Mouse (Mus musculus) adrenal gland, postnatal 10 days (tissue): ENCODE results near the gene Htra3. TPM values are rescaled to one million over a fixed set of nuclear protein-coding genes. Genes with fewer than 3 reads are reported as not detected.

Source experiments
- DNase-seq: peaks from one replicate; pipeline ENCODE4 v3.0.0; 2021; ENCODE audit warnings: mixed read lengths
- total RNA-seq, 2 experiments: library from RNA; stranded (reverse); gene quantifications; 2 replicates each; pipeline ENCODE4 v1.2.3; 2021

The Htra3 gene
- total RNA-seq, 2 experiments from 2014 or later = 51.0 to 61.0 TPM

DNA sequence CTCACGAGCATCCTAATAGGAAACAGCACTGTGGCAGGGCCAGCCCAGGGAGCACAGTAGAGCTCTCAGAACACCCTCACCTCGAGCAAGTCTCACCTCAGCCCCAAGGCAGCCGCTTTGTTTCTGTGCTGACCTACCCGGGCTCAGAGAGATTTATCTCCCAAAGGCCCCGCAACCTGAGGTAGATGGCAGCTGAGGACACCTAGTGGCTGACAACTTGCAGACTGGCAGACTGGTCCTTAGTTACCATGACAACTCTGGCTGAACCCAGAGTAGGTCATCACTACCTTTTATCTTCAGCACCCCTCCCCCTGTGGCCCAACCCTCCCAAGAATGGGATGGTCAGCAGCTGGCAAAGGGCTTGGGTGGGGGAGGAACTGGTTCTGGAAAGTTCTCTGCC is 16.2 kb upstream of the Htra3 start:
- DNase-seq = peak; percentile 44

DNA sequence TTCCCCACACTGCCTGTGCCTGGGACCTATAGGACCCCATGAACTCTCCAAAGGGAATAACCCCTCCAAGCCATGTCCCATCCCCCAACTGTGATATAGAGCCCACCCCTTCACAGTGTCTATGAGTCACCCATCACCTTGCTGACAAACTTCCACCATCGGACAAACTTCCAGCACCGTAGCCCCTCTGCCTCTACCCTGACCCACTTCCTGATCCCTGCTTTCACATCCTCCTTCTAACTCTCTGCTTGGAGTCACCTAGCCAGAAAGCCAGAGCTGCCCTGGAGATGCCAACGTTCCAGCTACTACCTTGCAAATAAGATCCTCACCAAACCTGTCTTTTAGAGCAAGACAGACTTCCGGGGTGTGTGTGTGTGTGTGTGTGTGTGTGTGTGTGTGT is 14.1 kb upstream of the Htra3 start:
- no peak for DNase-seq

DNA sequence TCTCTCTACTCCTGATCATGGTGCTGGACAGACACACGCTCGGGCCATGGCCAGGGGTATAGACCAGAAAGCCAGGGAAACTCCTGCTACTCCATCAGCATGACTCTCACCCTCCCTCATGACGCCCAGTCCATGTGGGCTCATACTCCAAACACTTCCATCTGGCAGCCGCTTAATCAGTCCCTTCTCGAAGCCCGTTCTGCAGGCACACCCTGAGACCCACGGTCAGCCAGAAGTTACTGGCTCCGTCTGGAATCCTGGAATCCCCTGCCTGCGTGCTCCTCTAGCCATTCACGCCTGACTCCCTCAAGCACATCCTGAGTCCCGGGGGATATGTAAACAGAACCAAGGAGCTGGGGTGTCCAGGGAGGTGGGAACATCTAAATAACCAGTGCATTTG is 11.7 kb upstream of the Htra3 start:
- DNase-seq = no peak

DNA sequence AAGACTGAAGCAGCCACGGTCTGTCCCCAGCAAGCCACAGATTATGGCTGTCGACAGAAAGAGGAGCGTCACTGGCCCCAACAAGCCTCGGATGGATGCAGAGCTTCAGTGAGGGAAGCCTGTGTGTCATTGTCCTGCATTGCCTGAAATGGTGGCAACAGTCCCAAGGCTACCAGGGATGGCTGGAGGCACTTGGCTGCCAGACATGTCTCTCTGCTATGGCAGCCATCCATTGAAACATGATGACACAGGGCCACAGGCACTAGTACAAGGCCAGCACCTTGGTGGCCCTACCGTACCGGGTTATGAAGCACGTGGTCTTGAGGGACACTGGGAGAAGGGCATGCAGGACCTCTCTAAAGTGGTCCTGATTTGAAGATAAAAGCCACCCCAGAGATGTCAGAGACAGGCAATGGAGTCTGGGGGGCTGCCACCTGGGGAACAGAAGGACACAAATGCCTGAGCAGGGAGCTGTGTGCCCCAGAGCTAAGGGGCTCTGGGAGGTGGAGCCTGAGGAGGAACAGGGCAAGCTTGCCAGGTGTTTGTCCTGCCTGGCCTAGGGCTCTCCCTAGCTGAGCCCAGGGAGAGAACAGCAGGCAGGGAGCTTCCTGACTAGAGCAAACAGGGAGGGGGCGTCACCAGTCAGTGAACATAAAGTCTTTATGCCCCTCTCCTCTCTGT is 11.0 kb upstream of the Htra3 start:
- peak; percentile 82 for DNase-seq

DNA sequence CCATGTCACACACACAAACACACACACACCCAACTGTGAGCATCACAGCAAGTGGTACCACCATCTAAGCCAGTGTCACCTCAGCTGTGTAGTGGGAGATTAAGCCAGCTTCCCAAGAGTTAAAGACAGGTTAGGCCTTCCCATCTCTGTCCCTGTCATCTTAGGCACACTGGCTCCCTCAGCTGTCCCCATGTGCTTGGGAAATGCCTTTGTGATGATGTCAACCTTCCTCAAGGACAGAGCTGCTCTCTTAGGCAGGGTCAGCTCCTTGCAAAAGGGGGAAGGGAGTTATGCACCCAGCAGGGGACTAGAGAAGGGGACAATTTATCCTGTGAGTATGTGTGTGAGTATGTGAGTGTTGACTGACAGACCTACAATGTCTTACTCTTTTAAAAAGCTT is 9.8 kb upstream of the Htra3 start:
- peak; percentile 42 for DNase-seq

DNA sequence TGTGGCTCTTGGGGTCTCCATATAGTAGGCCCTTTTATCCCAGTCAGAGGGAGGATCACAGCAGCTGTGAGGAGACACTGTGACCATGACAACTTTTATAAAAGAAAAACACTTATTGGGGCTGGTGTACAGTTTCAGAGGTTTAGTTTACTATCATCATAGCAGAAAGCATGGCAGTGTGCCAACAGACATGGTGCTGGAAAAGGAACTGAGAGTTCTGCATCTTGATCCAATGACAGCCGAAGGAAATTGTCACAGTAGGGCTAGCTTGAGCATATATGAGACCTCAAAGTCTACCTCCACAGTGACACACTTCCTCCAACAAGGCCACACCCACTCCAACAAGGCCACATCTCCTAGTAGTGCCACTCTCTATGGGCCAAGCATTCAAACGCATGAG is 9.3 kb upstream of the Htra3 start:
- DNase-seq = peak; percentile 48

DNA sequence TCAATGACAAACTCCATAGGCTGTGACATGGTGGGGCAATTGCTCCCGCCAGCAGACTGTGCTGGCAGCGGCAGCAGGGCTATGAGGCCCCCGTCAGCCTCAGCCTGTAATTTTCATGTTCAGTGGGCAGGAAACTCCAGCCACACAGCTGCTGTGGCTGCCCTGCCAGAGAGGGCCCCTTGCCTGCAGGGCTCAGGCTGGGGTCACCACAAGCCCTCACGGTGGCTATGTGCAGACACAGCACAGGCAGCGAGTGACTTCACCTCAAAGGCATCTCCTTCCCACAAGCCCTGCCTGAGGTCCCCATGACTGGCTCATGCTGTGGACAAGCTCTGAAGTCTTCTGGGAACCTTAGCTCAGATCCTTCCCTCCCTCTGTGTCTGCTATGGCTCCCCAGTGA is 7.5 kb upstream of the Htra3 start:
- DNase-seq = no peak

DNA sequence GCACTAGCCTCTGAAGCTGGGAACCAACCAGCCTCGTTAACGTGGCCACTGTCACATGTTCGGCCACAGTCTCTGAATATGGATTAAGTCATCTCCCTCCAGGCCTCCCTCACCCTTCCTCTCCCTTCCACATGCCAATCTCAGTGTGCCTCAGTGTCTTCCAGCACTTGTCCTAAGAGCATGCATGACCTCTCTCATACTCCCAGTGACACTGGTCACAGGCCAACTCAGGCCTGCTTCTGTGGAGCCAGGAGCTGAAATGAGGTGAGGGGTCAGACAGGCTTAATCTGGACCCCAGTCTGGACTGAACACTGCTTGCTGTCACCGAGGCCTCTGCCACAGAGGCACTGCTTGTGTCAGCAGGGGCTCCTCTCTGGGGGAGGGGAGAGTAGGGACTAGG is 6.8 kb upstream of the Htra3 start:
- peak; percentile 36 for DNase-seq

DNA sequence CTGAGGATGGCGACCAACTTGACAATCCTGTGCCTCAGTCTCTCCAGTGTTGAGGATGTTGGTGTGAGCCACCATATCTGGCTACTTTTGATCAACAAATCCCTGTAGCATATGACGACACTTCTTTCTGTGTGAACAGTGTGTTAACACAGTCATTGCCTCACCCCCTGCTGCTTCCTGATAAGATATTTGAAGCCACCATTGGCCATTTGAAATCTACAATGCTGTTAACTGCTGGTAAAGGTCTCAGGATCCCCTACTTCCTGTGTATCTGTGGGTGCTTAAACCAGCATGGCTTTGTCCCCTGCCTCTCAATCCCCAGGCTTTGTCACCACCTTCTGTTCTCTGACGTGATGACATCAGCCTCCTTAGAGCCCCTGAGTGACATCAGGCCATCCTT is 5.5 kb upstream of the Htra3 start:
- no peak for DNase-seq

DNA sequence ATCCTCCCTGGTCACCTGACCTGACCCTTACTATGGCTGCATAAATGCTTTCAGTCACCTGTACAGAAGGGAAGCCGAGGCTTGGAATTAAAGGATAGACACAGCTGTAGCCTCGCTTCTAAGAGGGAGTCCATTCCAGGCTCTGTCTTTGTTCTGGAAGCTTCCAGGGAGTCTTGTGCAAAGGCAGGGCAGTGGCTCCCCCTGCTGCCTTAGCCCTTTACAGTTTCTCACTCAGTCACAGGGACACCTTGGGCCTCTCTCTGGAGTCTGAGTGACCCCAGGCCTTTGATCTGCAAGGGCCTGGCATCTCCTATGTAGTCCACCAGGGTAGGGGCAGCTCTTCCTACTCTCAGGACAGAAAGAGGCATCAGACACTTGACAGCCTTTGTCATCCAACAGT is 1.4 kb upstream of the Htra3 start:
- peak; percentile 78 for DNase-seq

DNA sequence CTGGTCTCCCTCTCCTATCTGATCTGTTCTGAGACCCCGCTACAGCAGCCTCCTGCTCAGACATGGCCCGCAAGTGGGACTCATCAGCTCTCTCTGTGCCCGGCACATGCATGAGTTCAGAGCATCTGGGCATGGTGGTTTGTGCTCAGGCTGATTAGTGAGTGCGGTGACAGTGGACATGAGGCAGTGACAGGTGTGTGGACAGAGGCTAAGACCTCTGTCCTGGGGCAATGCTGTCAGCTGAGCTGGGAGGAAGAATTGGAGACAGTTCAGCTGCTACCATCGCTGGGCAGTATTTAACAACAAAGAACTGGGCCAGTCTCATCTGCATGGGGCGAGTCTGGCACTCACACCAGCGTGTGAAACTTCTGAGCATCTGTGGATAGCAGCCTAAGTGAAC is 2.6 kb downstream of the Htra3 start:
- no peak for DNase-seq

DNA sequence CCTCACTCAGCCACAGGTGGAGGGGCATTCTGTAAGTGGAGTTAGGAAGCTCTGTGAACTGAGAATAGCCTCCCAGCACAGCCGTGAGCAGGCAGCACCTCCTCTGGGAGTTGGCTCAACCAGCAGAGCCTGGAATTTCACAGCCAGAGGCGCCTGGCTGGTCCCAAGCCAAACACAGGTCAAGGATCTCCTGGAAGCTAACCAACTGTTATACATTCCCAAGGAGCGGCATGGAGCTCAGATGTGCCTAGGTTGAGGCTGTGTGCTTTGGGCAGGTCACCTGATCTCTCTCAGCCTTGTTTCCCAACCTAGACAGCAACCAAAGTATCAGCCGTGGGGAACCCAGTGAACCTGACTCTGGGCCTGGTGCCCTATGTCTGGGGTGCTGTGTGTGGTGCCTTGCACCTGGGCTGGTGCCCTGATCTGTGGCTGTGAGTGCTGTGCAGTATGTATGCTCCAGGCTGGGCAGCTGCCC is 5.5 kb downstream of the Htra3 start:
- DNase-seq = peak; percentile 87

DNA sequence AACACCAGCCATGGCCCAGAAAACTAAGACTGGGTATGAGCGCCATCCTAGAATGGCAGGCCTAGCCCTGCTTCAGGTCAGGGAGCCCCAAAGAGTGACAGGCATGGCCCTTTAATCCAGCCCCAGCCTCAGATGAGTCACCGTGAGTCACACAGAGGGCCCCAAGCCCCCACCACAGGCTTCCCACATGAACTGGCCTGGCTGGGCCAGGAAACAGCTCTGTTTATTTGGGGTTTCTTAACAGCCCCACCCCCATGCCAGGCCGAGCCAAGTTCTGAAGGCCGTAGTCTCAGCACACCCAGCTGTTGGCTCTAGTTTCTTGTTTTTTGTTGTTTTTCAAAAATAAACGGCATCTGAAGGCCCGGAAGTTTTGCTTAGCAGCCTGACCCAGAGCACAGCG is 6.5 kb downstream of the Htra3 start:
- peak; percentile 93 for DNase-seq

DNA sequence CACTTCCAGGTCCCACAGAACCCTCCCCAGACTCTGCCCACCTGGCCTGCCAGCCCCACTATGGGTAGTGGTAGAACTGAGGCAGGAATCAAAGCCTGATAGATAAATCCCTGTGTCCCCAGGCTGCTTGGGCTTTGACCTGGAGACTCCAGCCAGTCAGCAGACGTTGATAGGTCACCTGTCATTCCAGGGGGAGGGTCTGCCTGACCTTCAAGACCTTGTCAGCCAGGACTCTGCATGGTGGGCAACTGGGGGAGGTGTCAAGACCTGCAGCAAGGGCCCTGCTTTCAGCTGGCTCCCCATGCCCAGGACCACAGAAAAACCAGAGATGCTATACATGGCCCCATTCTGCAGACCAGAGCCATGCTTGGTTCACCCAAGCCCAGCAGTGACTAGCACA is 7.0 kb downstream of the Htra3 start:
- no peak for DNase-seq

DNA sequence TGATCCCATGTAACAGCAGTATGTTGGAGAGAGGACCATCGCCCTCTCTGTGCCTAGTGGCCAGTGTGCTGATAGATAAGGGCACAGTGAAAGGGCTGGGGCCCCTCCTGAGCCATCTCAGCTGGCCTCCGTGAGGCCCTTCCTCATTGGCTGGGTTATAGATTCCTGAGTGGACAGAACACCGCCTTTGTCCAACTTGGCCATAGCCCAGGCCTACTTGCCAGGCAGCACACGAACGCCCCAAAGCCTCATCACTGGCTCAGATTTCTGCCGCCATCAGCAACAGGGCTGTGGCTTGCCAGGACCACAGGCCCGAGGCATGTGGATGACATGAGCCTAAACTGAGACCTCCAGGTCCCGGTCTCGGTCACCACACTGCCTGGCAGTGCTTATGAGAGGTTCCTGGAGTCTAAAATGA is 8.1 kb downstream of the Htra3 start:
- DNase-seq = peak; percentile 80

DNA sequence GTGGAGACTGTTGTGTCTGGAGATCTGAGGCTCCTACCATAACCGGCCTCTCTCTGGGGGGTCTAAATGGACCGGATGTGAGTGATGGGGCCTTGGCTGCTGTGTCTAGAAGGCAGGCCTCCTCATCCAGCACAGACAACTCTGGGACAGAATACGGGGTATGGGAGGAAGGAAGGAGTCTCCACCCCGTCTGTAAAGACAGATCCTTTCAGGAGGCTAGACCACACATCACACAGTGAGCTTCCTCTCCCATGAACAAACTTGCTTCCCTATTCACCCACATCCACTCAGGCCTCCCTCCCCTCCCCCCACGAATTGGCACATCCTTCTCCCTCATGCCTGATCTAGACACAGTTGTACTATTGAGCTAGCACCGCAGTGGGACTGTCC is 9.2 kb downstream of the Htra3 start:
- no peak for DNase-seq

DNA sequence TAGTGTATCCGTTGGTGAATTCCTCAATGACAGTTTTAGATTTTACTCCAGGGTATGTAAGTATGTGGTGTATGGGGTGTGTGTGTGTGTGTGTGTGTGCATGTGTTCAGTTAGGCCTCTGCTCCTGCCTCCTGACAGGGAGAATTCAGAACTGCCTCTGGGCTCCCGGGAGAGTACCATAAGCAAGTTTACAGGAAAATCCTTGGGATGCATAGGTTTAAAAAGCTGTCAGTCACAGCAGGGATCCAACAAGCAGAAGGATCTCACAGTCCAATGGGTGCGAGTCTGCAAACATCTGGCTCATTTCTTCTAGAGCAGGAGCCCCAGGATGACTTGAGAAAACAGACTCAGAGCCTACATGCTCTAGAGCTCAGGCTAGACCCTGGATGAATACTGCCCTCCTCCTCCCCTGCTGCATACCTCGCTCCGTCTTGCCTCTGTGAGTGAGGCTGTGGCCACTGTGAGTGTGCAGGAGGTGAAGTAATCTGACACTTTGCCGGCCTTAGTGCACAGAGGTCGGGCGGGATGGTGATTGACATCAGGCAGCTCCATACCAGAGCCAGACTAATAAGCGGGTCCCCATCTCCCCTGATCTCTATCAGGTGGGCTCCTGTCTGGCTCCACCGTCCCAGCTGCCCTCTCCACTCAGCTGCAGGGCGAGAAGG is 9.7 kb downstream of the Htra3 start:
- DNase-seq = no peak

DNA sequence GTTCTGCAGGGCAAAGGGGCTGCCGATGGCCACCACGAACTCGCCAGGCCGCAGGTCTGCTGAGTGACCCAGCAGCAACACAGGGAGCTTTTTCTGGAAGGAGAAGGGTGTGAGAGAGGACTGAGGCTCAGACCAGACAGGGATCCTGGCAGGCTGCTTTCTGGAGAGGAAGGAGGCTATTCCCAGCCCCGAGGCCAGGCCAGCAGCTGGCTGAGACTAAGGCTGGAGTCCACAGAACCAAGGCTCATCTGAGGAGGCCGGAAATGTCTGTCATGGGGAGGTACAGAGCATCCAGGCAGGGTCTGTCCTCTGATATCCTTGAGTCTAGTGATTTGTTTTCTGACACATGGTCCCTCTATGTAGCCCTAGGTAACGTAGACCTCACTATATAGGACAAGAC is 13.4 kb downstream of the Htra3 start:
- no peak for DNase-seq

DNA sequence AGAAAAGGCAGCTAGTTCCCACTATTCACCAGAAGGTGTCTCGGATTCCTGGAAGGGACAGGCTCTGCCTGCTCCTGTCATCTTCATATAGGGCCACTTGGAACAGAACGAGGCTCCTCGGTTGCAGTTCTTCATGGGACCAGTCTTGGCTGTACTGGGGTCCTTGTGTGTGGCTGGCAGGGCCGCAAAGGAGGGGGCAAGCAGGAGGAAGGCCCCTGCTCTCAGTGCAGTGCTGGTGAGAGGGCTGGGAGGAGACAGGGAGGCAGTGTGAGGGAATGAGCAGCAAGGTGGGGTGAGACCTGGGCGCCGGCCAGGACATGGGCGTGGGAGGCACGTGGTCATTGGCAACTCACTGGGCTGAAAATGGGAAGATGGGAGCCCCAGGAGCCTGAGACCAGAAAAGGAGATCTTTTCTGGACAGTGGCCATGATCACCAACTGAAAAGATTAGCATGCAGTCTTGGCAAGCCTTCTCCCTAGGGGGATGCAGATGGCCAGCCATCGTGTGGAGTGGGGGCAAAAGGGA is 17.5 kb downstream of the Htra3 start:
- DNase-seq = no peak

DNA sequence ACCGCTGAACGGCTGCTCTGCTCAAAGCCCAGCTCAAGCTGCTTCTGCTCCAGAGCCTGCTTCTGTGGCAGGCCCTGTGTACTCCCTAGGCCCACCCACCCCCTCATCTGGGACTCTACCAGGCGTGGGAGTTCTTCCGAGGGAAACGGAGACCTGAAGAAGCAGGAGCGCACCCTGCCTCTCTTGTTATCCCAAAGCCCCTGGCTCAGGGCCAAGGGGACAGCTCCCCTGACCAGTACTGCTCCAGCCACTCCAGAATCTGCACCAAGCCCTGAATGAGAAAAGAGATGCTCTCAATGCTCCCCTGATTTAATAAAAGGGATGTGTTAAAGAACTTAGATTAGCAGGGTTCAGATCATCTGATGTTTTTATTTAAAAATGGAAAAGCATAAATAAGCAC is 18.4 kb downstream of the Htra3 start:
- DNase-seq = no peak

DNA sequence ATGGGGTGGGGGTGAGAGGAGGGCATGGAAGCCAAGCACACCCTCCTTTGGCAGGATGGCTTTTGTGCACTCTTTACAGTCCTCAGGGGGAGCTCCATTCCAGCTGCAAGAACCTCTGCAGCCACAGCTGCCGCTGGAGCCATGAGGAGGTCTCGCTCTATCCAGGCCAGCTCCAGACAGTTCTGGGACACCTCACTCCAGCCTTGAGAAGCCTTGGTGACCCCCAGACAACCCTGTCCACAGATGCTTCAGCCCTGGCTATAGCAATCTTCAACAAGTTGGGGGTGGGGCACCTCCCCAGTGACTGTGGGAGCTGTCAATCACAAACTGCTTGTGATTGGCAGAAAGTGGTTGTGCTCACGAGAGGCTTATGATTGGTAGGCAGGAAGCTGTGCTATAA is 20.1 kb downstream of the Htra3 start:
- DNase-seq = no peak

DNA sequence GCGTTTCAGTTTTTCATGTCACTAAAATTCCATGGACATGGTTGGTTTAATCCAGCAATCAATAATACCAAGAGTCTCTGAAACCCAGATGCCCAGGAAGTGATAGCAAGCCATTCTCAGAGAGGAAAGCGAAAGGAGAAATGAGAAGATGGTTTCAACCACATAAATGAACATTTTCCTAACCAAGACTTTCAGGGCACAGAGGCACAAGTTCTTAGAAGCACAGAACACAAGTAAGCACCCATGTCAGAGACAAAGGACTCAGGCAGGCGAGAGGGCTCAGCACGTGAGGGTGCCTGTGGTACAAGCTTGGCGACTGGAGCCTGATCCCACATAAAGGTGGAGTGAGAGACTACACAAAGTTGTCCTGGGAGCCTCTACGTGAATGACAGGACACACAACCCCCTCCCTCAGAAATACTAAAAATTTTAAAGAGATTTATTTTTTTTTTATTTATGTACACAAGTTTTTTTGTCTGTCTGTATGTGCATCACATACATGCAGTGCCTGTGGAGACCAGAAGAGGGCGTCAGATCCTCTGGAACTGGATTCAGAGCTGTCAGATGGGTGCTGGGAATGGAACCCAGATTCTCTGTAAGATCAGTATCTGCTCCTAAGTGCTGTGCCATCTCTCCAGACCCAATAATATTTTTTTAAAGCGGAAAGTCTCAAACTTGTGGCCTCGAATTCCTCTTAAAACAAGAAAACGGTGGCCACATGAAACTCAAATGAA is 23.7 kb downstream of the Htra3 start:
- DNase-seq = no peak

DNA sequence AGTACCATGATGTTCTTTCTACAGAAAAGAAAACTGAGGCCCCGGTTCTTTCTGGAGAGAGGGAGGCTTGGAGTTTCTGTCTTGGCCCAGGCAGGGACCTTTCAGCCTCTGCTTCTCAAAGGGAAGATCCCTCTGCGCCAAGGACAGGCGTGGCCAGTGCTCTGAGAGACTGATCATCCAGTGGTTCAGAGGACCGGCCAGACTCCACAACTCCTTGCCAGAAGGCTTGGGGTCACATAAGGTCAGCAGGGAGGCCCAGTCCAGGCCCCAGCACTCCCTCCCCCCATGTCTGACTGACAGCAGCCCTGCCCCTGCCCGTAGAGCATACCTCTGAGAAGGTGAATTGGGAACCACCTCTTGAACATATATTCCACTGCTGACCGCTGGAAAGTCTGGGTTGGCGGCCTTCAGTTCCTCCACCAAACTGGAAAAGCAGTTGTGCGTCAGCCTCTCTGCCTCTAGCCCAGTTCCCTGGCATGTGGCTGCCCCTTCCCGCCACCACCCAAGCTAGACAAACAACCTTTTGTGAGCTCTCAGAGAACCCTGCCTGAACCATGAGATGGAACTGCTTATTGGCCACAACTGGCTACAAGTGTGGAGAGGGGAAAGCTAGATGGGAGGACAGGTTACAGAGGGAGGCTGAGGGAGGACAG is 25.7 kb downstream of the Htra3 start:
- DNase-seq = peak; percentile 62
